Mouse (Mus musculus): Measurements from ENCODE around the gene Arhgef3.

Arhgef3 gene

DNA sequence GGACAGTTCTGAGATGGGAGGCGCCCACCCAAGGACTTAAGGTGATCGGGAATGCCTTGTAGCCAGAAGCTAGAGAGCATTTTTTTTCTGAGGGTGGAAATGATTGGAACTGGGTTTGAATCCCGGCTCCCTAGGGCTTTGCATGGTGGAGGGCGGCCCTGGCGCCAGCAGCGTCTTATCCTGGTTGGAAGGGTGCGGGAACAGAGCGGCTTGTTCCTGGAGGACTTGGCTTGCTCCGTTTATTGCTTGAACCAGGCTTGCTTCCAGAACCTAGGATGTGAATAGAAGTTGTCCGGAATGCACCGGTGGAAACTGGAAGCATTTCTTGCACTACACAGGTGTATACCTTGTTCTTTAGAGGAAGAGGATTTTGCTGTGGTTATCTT is 569 bp downstream of the Arhgef3 start:
- no peak for DNase-seq (ENCODE audit: low spot score)

DNA sequence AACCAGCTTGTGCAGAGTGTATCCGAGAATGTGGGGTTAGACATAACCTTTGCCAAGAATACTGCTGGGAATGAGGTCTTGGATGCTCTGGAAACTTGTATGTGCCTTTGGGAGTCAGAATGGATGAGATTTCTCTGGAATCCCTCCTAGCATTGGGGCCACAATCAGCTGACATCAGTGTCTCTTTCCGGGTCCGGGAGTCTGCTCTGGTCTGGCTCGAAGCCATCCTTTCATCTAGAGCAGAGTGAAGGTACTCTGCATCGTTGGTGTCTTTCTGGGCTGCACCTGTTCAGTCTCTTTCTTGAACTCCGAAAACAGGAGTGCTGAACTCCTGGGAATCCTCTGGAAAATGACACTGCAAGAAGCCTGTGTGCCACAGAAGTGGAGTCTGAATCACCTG is 1.3 kb downstream of the Arhgef3 start:
- no peak for DNase-seq (ENCODE audit: low spot score)

DNA sequence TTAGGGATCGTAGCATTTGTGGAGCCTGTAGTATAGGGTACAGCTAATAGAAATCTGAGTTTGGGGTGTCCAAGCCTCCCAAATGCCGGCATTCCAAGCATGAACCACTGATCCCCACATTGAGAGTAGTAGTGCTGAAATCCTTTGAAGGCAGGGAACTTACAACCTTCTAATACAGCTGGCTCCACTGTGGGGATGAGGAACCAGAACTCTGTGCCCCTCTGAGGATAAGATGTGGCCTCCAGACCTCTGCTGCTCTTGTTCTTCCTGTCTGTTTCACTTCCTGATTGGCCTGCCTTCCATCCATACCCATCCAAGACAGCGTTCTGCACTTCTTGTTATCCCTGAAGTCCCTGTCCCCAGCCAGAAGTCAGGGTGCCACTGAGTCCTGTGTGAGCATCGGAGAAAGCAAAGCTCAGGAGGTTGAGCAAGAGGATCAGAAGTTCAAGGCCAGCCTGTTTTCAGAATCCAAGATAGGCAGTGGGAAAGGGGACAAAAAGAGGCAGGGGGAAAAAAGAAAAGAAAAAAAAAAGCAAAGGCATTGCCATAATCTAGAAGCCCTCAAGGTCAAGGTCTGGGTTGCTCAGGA is 2.0 kb downstream of the Arhgef3 start:
- DNase-seq (ENCODE audit: low spot score), result no peak

DNA sequence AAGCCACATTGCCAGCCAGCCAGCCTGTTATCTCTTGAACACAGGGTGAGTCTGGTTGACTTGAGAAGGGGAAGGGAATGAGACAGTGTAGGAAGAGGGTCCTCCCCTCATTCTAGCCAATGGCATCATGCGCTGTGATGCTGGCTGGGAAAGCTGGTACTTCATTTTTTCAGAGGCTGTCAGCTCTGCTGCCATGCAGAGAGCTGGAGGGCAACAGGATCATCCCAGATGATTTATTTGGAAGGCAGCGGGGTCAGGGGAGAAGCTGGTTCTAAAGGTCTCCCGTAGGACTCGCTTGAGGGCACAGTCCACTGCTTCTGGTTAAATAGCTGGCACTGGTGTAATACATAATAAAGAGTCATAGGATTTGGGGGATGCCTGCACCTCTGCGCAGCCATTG is 3.8 kb downstream of the Arhgef3 start:
- DNase-seq (ENCODE audit: low spot score), result no peak

DNA sequence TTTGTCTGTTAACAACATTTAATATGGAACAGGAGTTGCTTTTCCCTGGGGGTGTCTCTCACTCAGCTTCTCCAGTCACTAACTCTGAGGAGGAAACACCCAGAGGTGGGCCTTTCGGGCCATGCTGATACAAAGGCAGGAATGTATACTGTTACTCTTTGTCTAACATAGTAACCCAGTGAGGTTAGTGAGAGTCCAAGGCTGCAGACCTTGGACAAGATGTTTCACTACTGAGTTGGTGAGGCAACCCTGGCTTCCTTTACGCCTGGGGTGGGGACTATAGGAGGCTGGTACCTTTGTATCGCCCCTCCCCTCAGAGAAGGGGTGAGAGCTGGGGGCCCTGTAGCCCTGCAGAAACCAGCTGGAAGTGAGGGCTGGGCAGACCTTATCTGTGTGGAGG is 7.9 kb downstream of the Arhgef3 start:
- DNase-seq (ENCODE audit: low spot score), result no peak

DNA sequence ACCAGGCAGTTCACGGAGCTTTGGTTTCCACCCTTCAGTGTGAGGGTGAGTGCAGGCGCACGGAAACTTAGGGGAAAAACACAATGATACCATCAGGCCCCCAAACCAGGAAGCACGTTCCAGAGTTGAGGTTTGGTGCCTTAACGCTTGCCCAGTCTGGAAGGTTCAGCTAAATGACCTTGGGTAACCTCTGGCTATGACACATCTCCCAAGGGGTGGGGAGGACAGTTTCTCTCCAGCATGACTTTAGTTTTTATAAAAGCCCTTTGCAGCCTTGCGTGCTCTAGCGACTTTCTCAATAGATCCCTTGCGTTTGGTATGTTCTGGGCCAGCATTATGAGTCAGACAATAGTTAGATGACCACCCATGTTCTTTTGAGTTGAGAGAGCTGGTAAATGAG is 8.8 kb downstream of the Arhgef3 start:
- no peak for DNase-seq (ENCODE audit: low spot score)

GRCm38 (mm10) chr14:27130031-27130430 is 15.3 kb downstream of the Arhgef3 start:
- no peak for DNase-seq (ENCODE audit: low spot score)

DNA sequence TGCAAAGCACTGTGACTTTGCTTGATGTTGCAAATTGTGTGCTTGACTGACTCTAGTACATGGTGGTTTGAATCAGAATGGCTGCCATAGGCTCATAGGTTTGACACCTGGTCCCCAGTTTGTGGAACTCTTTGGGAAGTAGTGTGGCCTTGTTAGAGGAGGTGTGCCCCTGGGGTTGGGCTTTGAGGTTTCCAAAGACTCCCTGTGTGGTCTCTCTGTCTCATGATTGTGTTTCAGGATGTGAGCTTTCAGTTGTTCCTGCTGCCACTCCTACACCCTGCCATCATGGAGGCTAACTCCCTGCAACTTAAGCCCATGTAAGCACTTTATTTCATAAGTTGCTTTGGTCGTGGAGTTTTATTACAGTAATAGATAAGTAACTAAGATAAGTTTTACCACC is 16.0 kb downstream of the Arhgef3 start:
- no peak for DNase-seq (ENCODE audit: low spot score)

GRCm38 (mm10) chr14:27131521-27131920 is 16.8 kb downstream of the Arhgef3 start:
- no peak for DNase-seq (ENCODE audit: low spot score)

DNA sequence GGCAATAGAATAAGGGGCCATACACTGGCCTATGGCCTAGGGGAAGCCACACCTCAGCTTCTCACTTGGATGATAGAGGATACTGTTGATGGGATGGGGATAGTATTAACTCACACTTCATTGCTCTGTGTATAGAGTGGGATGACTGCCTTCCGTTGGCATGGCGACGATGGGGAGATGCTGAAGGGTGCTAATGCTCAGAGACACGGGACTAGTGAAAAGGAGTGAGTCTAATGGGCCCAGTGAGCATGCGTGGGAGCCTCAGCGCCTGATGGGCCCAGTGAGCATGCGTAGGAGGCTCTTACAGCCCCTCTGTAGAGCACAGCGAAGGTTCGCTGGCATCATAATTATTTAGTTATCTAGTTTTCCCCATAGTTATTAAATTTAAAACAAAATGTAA is 24.2 kb downstream of the Arhgef3 start:
- peak; percentile 47 for DNase-seq (ENCODE audit: low spot score)

- DNase-seq (ENCODE audit: low spot score), result no peak
Observed at GRCm38 (mm10) chr14:27139968-27140367, 25.3 kb downstream of the Arhgef3 start.

DNA sequence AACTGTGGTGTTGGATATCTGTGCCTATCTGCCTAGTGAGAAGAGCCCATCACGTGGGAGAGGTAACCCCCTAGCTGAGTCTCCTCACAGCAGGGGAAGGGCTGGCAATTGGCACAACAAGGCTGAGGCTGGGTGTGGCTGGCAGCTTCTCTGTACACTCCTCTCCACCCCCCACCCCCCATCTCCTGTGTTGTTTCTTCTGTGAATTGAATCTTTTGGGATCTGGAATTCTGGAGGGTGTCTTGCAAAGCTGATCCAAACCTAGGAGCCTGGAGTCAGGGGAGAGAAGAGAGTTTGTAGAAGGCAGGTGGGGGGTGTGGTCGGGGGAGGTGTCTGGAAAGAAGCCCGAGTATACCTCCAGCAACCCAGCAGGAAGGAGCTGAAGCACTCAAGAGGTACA is 26.8 kb downstream of the Arhgef3 start:
- DNase-seq (ENCODE audit: low spot score), result no peak

- DNase-seq (ENCODE audit: low spot score), result no peak
Observed at GRCm38 (mm10) chr14:27142680-27143079, 28.0 kb downstream of the Arhgef3 start.

GRCm38 (mm10) chr14:27145171-27146045 is 30.7 kb downstream of the Arhgef3 start:
- no peak for DNase-seq (ENCODE audit: low spot score)

GRCm38 (mm10) chr14:27147726-27148125 is 33.0 kb downstream of the Arhgef3 start:
- DNase-seq (ENCODE audit: low spot score), result no peak

GRCm38 (mm10) chr14:27149401-27149800 is 34.7 kb downstream of the Arhgef3 start:
- DNase-seq (ENCODE audit: low spot score), result no peak

GRCm38 (mm10) chr14:27150011-27150640 is 35.4 kb downstream of the Arhgef3 start:
- no peak for DNase-seq (ENCODE audit: low spot score)

- DNase-seq (ENCODE audit: low spot score), result no peak
Observed at GRCm38 (mm10) chr14:27151432-27151831, 36.7 kb downstream of the Arhgef3 start.

- no peak for DNase-seq (ENCODE audit: low spot score)
Observed at GRCm38 (mm10) chr14:27155088-27155487, 40.4 kb downstream of the Arhgef3 start.

GRCm38 (mm10) chr14:27156032-27156431 is 41.3 kb downstream of the Arhgef3 start:
- no peak for DNase-seq (ENCODE audit: low spot score)

DNA sequence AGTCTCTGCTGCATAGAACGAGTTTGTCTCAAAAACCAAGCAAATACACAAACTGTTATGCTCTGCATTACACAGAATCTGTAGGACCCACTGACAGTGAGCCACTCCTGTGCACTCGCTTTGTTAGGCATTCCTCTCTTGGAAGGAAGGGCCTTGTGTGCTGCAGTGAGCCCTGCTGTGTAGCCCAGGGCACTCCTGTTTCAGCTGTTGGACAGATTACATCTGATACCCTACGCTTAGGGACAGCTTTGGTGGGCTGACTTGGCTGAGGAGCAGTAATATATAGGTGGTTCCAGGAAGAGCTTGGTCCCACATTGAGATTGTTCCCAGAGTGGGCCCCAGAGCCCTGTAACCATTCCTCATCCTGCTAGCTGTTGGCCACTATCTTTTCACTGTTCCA is 43.4 kb downstream of the Arhgef3 start:
- no peak for DNase-seq (ENCODE audit: low spot score)

DNA sequence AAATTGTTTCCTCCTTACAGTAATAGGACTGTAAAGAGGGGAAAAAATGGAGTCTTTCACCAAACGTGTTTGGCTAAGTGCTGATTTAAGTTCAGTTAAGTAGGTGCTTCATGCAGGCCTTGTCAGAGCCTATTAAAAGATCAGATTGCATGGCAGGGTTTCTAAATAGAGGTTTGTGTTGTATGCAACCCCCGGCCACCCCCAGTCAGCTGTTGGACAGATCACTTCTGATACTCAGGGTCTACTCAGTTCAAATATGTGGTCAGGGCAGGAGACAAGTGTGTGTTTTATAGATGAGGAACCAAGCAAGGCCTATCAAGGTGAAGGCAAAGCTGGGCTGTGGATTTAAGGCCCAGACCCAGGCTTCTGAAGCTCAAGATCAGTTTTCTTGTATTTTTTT is 44.1 kb downstream of the Arhgef3 start:
- no peak for DNase-seq (ENCODE audit: low spot score)

- DNase-seq (ENCODE audit: low spot score), result no peak
Observed at GRCm38 (mm10) chr14:27160762-27161161, 46.1 kb downstream of the Arhgef3 start.

Data from layer of hippocampus, adult 11-12 months (tissue).